Mouse (Mus musculus) heart, postnatal 0 days (tissue): Measurements from ENCODE around the gene Ticrr. TPM values are rescaled to one million over a fixed set of nuclear protein-coding genes. Genes with fewer than 3 reads are reported as not detected.

ENCODE experiments used
- ATAC-seq: fragments of 200-750 bp; cut with Nextera tagmentation; 2 replicates; pipeline ENCODE4 v1.8.0; 2017; ENCODE audit warnings: low read depth, moderate number of reproducible peaks, moderate library complexity; ENCODE audit not compliant: insufficient read depth
- DNase-seq: peaks from one replicate; pipeline ENCODE4 v3.0.0-alpha.2; 2016; ENCODE audit warnings: low spot score
- H3K27ac ChIP-seq: fragments of 300-500 bp; sonication (generic); 2 replicates; pipeline ENCODE4 v1.5.1; 2014; ENCODE audit warnings: low read depth, mild to moderate bottlenecking
- H3K27me3 ChIP-seq: fragments of 300-500 bp; sonication (generic); 2 replicates; pipeline ENCODE4 v1.6.1; 2014; ENCODE audit warnings: low read length, mixed read lengths; ENCODE audit not compliant: control insufficient read depth, insufficient read depth
- H3K36me3 ChIP-seq: fragments of 300-500 bp; sonication (generic); replicated peaks from 2 replicates; pipeline ENCODE4 v1.6.1; 2014; ENCODE audit warnings: low read length, mixed read lengths; ENCODE audit not compliant: control insufficient read depth, insufficient read depth
- H3K4me1 ChIP-seq: fragments of 300-500 bp; sonication (generic); 2 replicates; pipeline ENCODE4 v1.6.1; 2014; ENCODE audit warnings: antibody characterized with exemption; ENCODE audit not compliant: control insufficient read depth, insufficient read depth
- H3K4me2 ChIP-seq: fragments of 300-500 bp; sonication (generic); 2 replicates; pipeline ENCODE4 v1.6.1; 2014; ENCODE audit warnings: low read depth, mild to moderate bottlenecking, low read length, moderate library complexity
- H3K4me3 ChIP-seq: fragments of 300-500 bp; sonication (generic); 2 replicates; pipeline ENCODE4 v1.5.1; 2014; ENCODE audit warnings: low read depth, low read length
- H3K9ac ChIP-seq: fragments of 300-500 bp; sonication (generic); replicated peaks from 2 replicates; pipeline ENCODE4 v1.6.1; 2014; ENCODE audit warnings: low read depth, low read length, mixed read lengths
- H3K9me3 ChIP-seq: fragments of 300-500 bp; sonication (generic); replicated peaks from 2 replicates; pipeline ENCODE4 v1.6.1; 2016; ENCODE audit warnings: low read length; ENCODE audit not compliant: control insufficient read depth
- CTCF ChIP-seq: IDR thresholded peaks from 2 replicates; pipeline ENCODE4 v1.5.1; 2016; ENCODE audit warnings: antibody characterized with exemption, control low read depth, low read depth
- EP300 ChIP-seq: IDR thresholded peaks from 2 replicates; pipeline ENCODE4 v1.6.1; 2016; ENCODE audit warnings: antibody characterized with exemption, low read depth
- WGBS: fragments of 180-500 bp; shearing (Covaris S2); extraction: QIAGEN DNeasy Blood & Tissue Kit; methylation state at CpG from one replicate; pipeline ENCODE4 v1.1.7; 2014; 5-methylcytosine and 5-hydroxymethylcytosine counted together
- polyA plus RNA-seq: library from polyadenylated mRNA; unstranded; fragments of >200 nt; fragmentation: Nextera tagmentation; extraction: Ambion mirVana; gene quantifications from 2 replicates; pipeline ENCODE4 v1.2.1, GENCODE M21; 2015
- total RNA-seq: library from RNA; depleted of rRNA; stranded (reverse); fragments of >200 nt; gene quantifications from 2 replicates; pipeline ENCODE4 v1.2.3, GENCODE M21; 2014; ENCODE audit warnings: low replicate concordance

Ticrr gene
- total and polyA plus RNA-seq, 2 experiments from 2014 or later = 0.74 to 2.2 TPM

GRCm38 (mm10) chr7:79680231-79680630, 20.2 kb downstream of the Ticrr start:
- no peak for TF ChIP-seq EP300
- TF ChIP-seq CTCF = no peak
- no peak overlapping the region for H3K4me3 ChIP-seq
- H3K4me1 ChIP-seq = no peaks in the 10 kb centered on the region
- H3K27ac ChIP-seq = no peak overlapping the region
- DNase-seq (no peak), ATAC-seq (no peak)
- peaks cover 83% of the 10 kb centered on the region for H3K36me3 ChIP-seq
- WGBS = 89% methylated on average over 2 of the region's 2 CpGs
- H3K4me2 ChIP-seq = no peak overlapping the region
- H3K27me3 ChIP-seq = no peaks in the 10 kb centered on the region
- H3K9me3 ChIP-seq = no peaks in the 10 kb centered on the region
- no peak overlapping the region for H3K9ac ChIP-seq

- no peak overlapping the region for H3K27ac ChIP-seq
- WGBS = 82% methylated on average over 8 of the region's 8 CpGs
- H3K36me3 ChIP-seq = peaks cover 70% of the 10 kb centered on the region
Observed at GRCm38 (mm10) chr7:79696495-79696894, 36.5 kb downstream of the Ticrr start.

GRCm38 (mm10) chr7:79702755-79703154, 42.8 kb downstream of the Ticrr start:
- peak; percentile 26 for DNase-seq
- Histone ChIP-seq H3K27me3 (no peaks in the 10 kb centered on the region), H3K9me3 (no peaks in the 10 kb centered on the region), H3K27ac (no peak overlapping the region), H3K36me3 (peaks cover 25% of the 10 kb centered on the region), H3K4me2 (no peak overlapping the region), H3K9ac (no peak overlapping the region), H3K4me1 (no peaks in the 10 kb centered on the region), H3K4me3 (no peak overlapping the region)
- ATAC-seq = peak; percentile 30; the same call in 1 of the 2 replicates
- 62% methylated on average over 16 of the region's 16 CpGs for WGBS
- TF ChIP-seq CTCF (no peak), EP300 (no peak)

More at GRCm38 (mm10) chr7:79696495-79696894, 36.5 kb downstream of the Ticrr start:
- H3K4me3 ChIP-seq = no peak overlapping the region
- H3K27me3 ChIP-seq = no peaks in the 10 kb centered on the region
- no peaks in the 10 kb centered on the region for H3K9me3 ChIP-seq
- no peaks in the 10 kb centered on the region for H3K4me1 ChIP-seq
- no peak for DNase-seq
- no peak overlapping the region for H3K4me2 ChIP-seq
- H3K9ac ChIP-seq = no peak overlapping the region
- TF ChIP-seq EP300 (no peak), CTCF (no peak)
- no peak for ATAC-seq

GRCm38 (mm10) chr7:79705210-79705609, 45.2 kb downstream of the Ticrr start:
- DNase-seq (no peak), ATAC-seq (no peak)
- no peak for TF ChIP-seq EP300
- TF ChIP-seq CTCF = no peak
- Histone ChIP-seq H3K4me2 (no peak overlapping the region), H3K9ac (no peak overlapping the region), H3K9me3 (no peaks in the 10 kb centered on the region), H3K36me3 (peaks cover 9% of the 10 kb centered on the region), H3K27me3 (peaks cover 12% of the 10 kb centered on the region; the same call in 1 of the 2 replicates), H3K4me1 (no peaks in the 10 kb centered on the region), H3K4me3 (no peak overlapping the region), H3K27ac (no peak overlapping the region)
- 54% methylated on average over 5 of the region's 5 CpGs for WGBS

GRCm38 (mm10) chr7:79710130-79710607, 50.2 kb downstream of the Ticrr start:
- Histone ChIP-seq H3K9ac (no peak overlapping the region), H3K9me3 (no peaks in the 10 kb centered on the region), H3K4me2 (peak overlapping the region; percentile 59), H3K27ac (no peak overlapping the region), H3K4me3 (peak overlapping the region; percentile 37), H3K27me3 (peaks cover 22% of the 10 kb centered on the region), H3K36me3 (no peaks in the 10 kb centered on the region), H3K4me1 (no peaks in the 10 kb centered on the region)
- WGBS = 4% methylated on average over 55 of the region's 55 CpGs
- TF ChIP-seq EP300 (no peak), CTCF (peak; percentile 16; the same call in 1 of the 2 replicates)
- peak; percentile 30 for DNase-seq
- peak; percentile 69 for ATAC-seq

- H3K4me3 ChIP-seq = no peak overlapping the region
- H3K9me3 ChIP-seq = no peaks in the 10 kb centered on the region
- H3K4me2 ChIP-seq = no peak overlapping the region
- ATAC-seq (no peak), DNase-seq (no peak)
- H3K36me3 ChIP-seq = no peaks in the 10 kb centered on the region
- 49% methylated on average over 17 of the region's 17 CpGs for WGBS
- no peak overlapping the region for H3K27ac ChIP-seq
- TF ChIP-seq EP300 = no peak
- TF ChIP-seq CTCF = no peak
- no peaks in the 10 kb centered on the region for H3K4me1 ChIP-seq
- H3K27me3 ChIP-seq = peaks cover 22% of the 10 kb centered on the region
- H3K9ac ChIP-seq = no peak overlapping the region
Observed at GRCm38 (mm10) chr7:79710831-79711230, 50.8 kb downstream of the Ticrr start.
